Mouse (Mus musculus) bone marrow macrophage, adult 2 months (primary cell): ENCODE results near the gene Sapcd1.

Experiments used
- CTCF ChIP-seq: IDR thresholded peaks from 2 replicates; pipeline ENCODE4 v1.5.1; 2012; ENCODE audit warnings: low read depth, mild to moderate bottlenecking, low read length, moderate library complexity
- POLR2A ChIP-seq: IDR thresholded peaks from 2 replicates; pipeline ENCODE4 v1.6.1; 2012; ENCODE audit warnings: mild to moderate bottlenecking, low read depth, low read length, borderline replicate concordance

- no peak for TF ChIP-seq CTCF
- TF ChIP-seq POLR2A, result no peak
Observed at GRCm38 (mm10) chr17:35077285-35077684, 49.5 kb upstream of the Sapcd1 start.
